Mouse (Mus musculus) hindbrain, embryonic 12.5 days (tissue): Measurements from ENCODE around the gene Agtpbp1. TPM values are rescaled to one million over a fixed set of nuclear protein-coding genes. Genes with fewer than 3 reads are reported as not detected.
A peak's percentile ranks its signal among the peaks of the same experiment; 100 is the strongest.

Experiments
- ATAC-seq: fragments of 200-750 bp; cut with Nextera tagmentation; 2 replicates; pipeline ENCODE4 v1.8.0; 2017; ENCODE audit warnings: moderate TSS enrichment; ENCODE audit not compliant: low FRiP score
- H3K27ac ChIP-seq: fragments of 300-500 bp; sonication (generic); 2 replicates; pipeline ENCODE4 v1.5.1; 2016; ENCODE audit warnings: mild to moderate bottlenecking
- H3K27me3 ChIP-seq: fragments of 300-500 bp; sonication (generic); 2 replicates; pipeline ENCODE4 v1.6.1; 2016; ENCODE audit warnings: mild to moderate bottlenecking
- H3K36me3 ChIP-seq: fragments of 300-500 bp; sonication (generic); 2 replicates; pipeline ENCODE4 v1.6.1; 2016; ENCODE audit warnings: mild to moderate bottlenecking
- H3K4me1 ChIP-seq: fragments of 300-500 bp; sonication (generic); 2 replicates; pipeline ENCODE4 v1.6.1; 2016
- H3K4me2 ChIP-seq: fragments of 300-500 bp; sonication (generic); replicated peaks from 2 replicates; pipeline ENCODE4 v1.6.1; 2016; ENCODE audit warnings: mild to moderate bottlenecking
- H3K4me3 ChIP-seq: fragments of 300-500 bp; sonication (generic); 2 replicates; pipeline ENCODE4 v1.5.1; 2016; ENCODE audit warnings: mild to moderate bottlenecking
- H3K9ac ChIP-seq: fragments of 300-500 bp; sonication (generic); 2 replicates; pipeline ENCODE4 v1.6.1; 2016; ENCODE audit warnings: mild to moderate bottlenecking, moderate library complexity
- H3K9me3 ChIP-seq: fragments of 300-500 bp; sonication (generic); replicated peaks from 2 replicates; pipeline ENCODE4 v1.6.1; 2016; ENCODE audit warnings: mild to moderate bottlenecking
- WGBS: fragments of 180-500 bp; shearing (Covaris S2); methylation state at CpG from one replicate; pipeline ENCODE4 v1.1.7; 2016; 5-methylcytosine and 5-hydroxymethylcytosine counted together
- polyA plus RNA-seq: library from polyadenylated mRNA; unstranded; fragments of >200 nt; fragmentation: Nextera tagmentation; extraction: Ambion mirVana; gene quantifications from 2 replicates; pipeline ENCODE4 v1.2.1, GENCODE M21; 2016

Gene Agtpbp1
- polyA plus RNA-seq: 34.2 and 40.8 TPM in 2 replicates

DNA sequence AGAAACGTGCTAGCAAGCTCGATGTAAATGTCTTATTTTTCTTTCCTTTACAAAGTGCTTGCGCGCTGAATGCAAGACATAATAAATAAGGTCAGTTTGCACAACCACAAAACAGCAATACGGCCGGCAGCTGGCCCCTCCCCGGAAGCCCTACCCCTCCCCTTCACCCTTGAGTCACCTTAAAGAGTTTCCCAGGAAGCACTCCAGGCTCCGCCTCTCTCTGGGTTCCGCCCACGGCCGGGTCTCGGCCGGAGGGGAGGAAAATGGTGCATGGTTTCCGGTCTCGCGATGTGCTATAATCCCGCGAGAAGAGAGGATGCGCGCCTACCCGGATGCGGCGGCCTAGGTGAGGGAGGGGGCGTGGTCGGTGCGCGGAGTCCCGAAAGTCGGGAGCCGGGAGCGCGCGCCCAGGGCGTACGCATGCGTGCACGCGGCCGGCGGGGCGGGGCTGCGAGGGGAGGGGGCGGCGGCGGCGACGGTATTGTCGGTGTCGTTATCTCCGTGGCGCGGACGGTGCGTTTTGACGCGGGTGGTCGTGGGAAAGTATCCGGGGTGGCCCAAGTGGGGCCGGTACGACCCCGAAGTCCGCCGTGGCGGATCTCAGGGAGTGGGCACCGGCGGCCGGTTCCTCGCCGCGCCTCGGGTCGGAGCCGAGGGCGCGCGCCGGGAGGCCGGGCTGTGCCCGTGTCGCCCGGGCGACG is at the start of gene Agtpbp1, which contains the start of gene Naa35:
Gene Agtpbp1, minus strand, starts transcription at position 281 of the 701 bp plus-strand sequence.
Gene Naa35, plus strand, starts transcription at position 313 of the 701 bp plus-strand sequence.
- Histone ChIP-seq H3K9me3 (no peaks in the 10 kb centered on the region), H3K27ac (peak within 1 kb of the TSS; percentile 85), H3K36me3 (peaks cover 19% of the 10 kb centered on the region), H3K4me3 (peak within 1 kb of the TSS; percentile 94), H3K9ac (peak within 1 kb of the TSS; percentile 91), H3K4me2 (peak within 1 kb of the TSS; percentile 73), H3K27me3 (no peaks in the 10 kb centered on the region), H3K4me1 (peaks cover 20% of the 10 kb centered on the region)
- under 1% methylated on average over 82 of the region's 83 CpGs for WGBS
- ATAC-seq: peak; percentile 97

DNA sequence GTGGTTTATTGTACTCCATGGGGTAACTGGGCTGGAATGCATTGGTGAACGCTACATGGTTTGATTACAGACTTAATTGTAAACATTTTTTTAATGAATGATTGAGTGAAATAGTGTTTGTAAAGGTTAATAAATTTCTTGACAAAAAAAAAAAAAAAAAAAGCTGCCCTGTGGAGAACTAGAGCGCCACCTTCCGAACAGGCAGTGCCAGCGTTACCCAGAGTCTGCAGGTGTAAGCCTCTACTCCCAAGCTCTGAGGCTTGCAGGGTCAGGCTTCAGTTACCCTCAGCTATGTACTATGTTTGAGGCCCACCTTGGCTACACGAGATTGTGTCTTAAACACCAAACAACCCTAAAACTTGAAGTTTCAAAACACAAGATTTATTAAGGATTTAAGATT is 49.6 kb upstream of the Agtpbp1 start:
- Histone ChIP-seq H3K4me3 (no peak overlapping the region), H3K9me3 (no peaks in the 10 kb centered on the region), H3K4me1 (no peaks in the 10 kb centered on the region), H3K27me3 (no peaks in the 10 kb centered on the region), H3K27ac (no peak overlapping the region), H3K9ac (no peak overlapping the region), H3K36me3 (peaks cover 95% of the 10 kb centered on the region), H3K4me2 (no peak overlapping the region)
- ATAC-seq: no peak
- WGBS: 82% methylated on average over 5 of the region's 5 CpGs

DNA sequence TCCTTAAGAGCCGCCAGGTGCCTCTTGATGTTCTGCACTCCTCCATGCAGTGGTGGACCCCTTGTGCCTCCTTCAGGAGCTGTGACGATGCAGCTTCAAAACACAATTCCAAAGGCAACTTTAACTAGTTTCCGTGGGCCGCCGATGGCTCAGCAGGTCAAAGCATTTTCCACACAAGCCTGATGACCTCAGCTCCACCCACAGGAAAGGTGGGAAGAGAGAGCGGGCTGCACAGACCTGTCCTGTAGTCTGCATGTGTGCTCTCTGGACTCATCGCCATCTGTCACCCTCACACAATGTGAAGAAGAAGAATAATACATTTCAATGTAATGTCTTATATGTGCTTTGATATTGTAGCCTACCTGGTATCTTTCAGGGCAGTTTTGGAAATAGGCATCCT is 41.7 kb upstream of the Agtpbp1 start:
- Histone ChIP-seq H3K4me3 (no peak overlapping the region), H3K36me3 (peaks cover 88% of the 10 kb centered on the region), H3K4me2 (no peak overlapping the region), H3K4me1 (no peaks in the 10 kb centered on the region), H3K9ac (no peak overlapping the region), H3K9me3 (no peaks in the 10 kb centered on the region), H3K27me3 (no peaks in the 10 kb centered on the region), H3K27ac (no peak overlapping the region)
- 97% methylated on average over 7 of the region's 7 CpGs for WGBS
- ATAC-seq: no peak

DNA sequence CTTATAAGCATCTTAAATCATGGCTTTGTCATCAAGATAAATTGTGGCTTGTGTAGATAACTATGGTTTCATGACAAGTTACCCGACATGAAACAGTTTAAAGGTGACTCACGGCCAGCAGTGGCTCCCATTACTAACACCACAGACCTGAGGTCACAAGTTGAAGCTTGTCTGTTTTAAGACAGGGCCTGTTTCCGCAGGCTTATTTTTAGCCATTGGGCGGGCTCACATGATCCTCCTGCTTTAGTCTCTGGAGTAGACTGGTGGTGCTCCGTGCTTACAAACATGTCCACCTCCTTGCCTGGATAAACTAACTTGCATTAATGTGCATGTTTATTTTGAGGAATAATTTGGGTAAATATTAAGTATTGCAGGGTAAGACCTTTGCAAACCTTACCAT is 39.9 kb upstream of the Agtpbp1 start:
- Histone ChIP-seq H3K36me3 (peaks cover 86% of the 10 kb centered on the region), H3K4me2 (no peak overlapping the region), H3K27ac (no peak overlapping the region), H3K9ac (no peak overlapping the region), H3K4me3 (no peak overlapping the region), H3K27me3 (no peaks in the 10 kb centered on the region), H3K4me1 (no peaks in the 10 kb centered on the region), H3K9me3 (no peaks in the 10 kb centered on the region)
- 93% methylated on average over 5 of the region's 5 CpGs for WGBS
- no peak for ATAC-seq

DNA sequence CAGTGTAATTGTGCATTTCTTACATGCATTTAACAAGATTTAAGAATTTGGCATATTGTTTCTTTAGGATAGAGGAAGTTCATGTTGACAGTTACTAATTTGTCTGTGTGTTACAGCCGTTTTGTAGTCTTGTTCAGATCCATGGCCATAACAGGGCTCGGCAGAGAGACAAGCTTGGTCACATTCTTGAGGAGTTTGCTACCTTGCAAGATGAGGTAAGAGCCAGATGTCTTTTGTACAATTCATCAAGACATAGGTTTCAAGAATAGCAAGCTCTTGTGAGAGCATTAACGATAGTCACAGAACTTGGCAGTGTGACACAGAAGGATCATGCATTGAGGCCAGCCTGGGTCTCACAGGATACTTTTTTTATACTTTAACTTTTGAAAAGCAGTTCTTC is 39.4 kb upstream of the Agtpbp1 start:
- no peak for ATAC-seq
- Histone ChIP-seq H3K4me1 (no peaks in the 10 kb centered on the region), H3K27ac (no peak overlapping the region), H3K9me3 (no peaks in the 10 kb centered on the region), H3K9ac (no peak overlapping the region), H3K4me2 (no peak overlapping the region), H3K27me3 (no peaks in the 10 kb centered on the region), H3K4me3 (no peak overlapping the region), H3K36me3 (peaks cover 84% of the 10 kb centered on the region)
- WGBS: 87% methylated on average over 3 of the region's 3 CpGs

DNA sequence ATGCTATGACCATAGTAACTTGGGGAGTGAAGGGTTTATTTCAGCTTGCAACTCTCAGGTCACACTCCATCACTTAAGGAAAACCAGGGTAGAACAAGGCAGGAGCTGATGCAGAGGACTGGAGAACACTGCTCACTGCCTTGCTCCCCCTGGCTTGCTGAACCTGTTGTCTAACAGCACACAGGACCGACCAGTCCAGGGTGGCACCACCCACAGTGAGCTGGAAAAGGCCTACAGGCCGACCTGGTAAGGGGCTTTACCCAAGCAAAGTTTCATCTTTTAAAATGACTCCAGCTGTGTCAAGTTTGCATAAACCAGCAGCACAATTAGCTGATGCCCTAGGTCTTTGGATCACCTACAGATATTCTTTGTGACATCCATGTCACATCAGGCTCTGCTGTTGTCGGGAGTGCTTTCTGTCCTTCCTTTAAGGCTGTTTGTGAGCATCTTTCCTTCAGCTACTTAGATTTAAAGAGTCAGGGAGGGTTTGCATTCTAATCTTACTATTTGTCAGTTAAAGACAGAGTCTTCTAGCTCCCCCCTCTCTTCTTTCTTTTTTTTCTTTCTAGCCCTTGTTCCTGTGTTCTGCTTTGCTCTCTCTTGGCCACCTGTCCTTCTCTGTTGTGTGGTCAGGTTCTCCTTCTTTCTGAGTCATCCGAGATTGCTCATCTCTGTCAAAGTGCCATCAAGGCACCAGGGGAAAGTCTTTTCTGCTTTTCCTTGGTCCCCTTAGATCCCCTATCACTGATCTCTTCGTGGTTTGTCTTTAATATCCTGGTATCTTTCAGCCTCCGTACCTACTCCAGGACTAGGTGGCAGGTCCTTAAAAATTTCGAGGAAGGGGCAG is 36.8 kb upstream of the Agtpbp1 start:
- H3K4me1 ChIP-seq: no peaks in the 10 kb centered on the region
- no peak overlapping the region for H3K27ac ChIP-seq
- no peaks in the 10 kb centered on the region for H3K27me3 ChIP-seq
- H3K9ac ChIP-seq: no peak overlapping the region
- no peak overlapping the region for H3K4me3 ChIP-seq
- no peak for ATAC-seq
- H3K9me3 ChIP-seq: no peaks in the 10 kb centered on the region
- peaks cover 84% of the 10 kb centered on the region for H3K36me3 ChIP-seq
- H3K4me2 ChIP-seq: no peak overlapping the region
- WGBS: 92% methylated on average over 7 of the region's 7 CpGs

DNA sequence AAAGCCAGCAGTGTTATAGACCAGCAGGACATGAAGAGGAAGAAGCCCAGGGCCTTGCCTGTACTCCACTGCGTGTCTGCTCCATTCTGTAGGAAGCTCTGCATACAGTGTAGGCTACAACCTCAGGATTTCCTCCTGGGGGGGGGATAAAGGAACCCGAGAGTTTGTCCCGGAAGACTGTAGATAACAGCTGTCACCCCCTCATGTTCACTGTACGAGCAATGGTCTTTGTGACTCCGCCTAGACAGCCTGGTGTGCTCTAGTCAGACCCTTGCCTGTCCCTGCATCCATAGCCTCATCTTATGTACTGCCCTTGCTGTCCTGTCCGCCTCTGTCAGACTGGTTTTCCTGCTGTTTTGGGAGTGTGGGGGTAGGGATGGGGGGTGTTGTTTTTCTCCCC is 33.4 kb upstream of the Agtpbp1 start:
- Histone ChIP-seq H3K4me2 (no peak overlapping the region), H3K36me3 (peaks cover 72% of the 10 kb centered on the region), H3K4me1 (no peaks in the 10 kb centered on the region), H3K9me3 (no peaks in the 10 kb centered on the region), H3K4me3 (no peak overlapping the region), H3K9ac (no peak overlapping the region), H3K27me3 (no peaks in the 10 kb centered on the region), H3K27ac (no peak overlapping the region)
- 88% methylated on average over 6 of the region's 6 CpGs for WGBS
- no peak for ATAC-seq

DNA sequence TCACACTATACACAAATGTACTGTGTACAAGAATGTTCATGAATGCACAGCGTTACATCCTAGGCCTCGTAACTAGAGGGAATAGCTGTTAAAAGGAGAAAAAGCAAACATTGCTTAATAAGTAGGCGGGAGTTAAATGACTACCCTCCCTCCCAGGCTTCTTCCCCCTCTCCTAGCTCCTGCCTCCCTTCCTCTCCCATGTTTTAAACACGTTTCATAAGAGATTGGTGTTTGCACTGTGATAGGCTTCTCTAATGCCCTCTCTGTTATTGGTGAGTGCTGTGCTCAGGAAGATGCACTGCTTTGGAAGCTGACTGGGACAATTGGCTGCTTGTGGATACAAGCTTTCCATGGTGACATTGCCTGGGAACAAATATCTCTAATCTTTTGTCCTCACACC is 30.5 kb upstream of the Agtpbp1 start:
- no peak for ATAC-seq
- WGBS: 90% methylated on average over 4 of the region's 4 CpGs
- Histone ChIP-seq H3K36me3 (peaks cover 66% of the 10 kb centered on the region), H3K9me3 (no peaks in the 10 kb centered on the region), H3K4me1 (no peaks in the 10 kb centered on the region), H3K9ac (no peak overlapping the region), H3K4me3 (no peak overlapping the region), H3K27me3 (no peaks in the 10 kb centered on the region), H3K4me2 (no peak overlapping the region), H3K27ac (no peak overlapping the region)

DNA sequence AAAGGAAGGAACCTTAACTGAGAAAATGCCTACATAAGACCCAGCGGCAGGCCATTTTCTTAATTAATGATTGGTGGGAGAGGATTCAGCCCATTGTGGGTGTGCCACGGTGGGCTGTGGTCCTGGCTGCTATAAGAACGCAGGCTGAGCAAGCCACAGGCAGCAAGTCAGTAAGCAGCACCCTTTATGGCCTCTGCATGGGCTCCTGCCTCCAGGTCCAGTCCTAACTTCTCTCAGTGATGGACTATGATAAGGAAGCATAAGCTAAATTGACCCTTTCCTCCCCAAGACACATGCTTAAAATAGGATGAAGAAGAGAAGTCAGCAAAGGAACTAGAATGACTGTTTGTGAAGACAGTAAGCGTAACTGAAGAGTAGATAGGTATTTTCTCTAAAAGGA is 30.1 kb upstream of the Agtpbp1 start:
- H3K27me3 ChIP-seq: no peaks in the 10 kb centered on the region
- H3K4me3 ChIP-seq: no peak overlapping the region
- no peak overlapping the region for H3K9ac ChIP-seq
- 90% methylated on average over 4 of the region's 4 CpGs for whole genome bisulfite sequencing
- peaks cover 69% of the 10 kb centered on the region for H3K36me3 ChIP-seq
- no peak overlapping the region for H3K27ac ChIP-seq
- H3K4me1 ChIP-seq: no peaks in the 10 kb centered on the region
- no peak for ATAC-seq
- no peaks in the 10 kb centered on the region for H3K9me3 ChIP-seq
- no peak overlapping the region for H3K4me2 ChIP-seq

DNA sequence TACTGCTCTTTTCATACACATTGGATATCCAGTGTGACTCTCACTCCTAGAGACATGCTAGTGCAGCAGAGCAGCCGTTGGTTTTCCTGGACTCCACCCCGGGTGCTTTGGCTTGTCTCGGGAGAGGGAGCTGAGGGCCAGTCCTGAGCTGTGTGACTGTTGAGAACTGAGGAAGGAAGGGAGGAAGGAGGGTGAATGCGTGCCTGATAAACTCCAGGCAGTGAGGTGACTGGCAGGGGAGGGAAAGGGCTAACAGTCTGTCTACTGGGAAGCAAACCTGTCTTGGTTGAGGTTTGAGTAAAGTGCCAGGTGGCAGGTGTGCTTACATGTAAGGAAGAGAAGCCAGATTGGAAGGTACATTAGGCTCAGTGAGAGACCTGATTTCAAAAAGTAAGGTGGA is 28.8 kb upstream of the Agtpbp1 start:
- no peaks in the 10 kb centered on the region for H3K27me3 ChIP-seq
- H3K9me3 ChIP-seq: no peaks in the 10 kb centered on the region
- no peak overlapping the region for H3K4me3 ChIP-seq
- no peaks in the 10 kb centered on the region for H3K4me1 ChIP-seq
- H3K36me3 ChIP-seq: peaks cover 70% of the 10 kb centered on the region
- H3K4me2 ChIP-seq: no peak overlapping the region
- H3K9ac ChIP-seq: no peak overlapping the region
- no peak overlapping the region for H3K27ac ChIP-seq
- no peak for ATAC-seq
- 81% methylated on average over 4 of the region's 4 CpGs for WGBS

DNA sequence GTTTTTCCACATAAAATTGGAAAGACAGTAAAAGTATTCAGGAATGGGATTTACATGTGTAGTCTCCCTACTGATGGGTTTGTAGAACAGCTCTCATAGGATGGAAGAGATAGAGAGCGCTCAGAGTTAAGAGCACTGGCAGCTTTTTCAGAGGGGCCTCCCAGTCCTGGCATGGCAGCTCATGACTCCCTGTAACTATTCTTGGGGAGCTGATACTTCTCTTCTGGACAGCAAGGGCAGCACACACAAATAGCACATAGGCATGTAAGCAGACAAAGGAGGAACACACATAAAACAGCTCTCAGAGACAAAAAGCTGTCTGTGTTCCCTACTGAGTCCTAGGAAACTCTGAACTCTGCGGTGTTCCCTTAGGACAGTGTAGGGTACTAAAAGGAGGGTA is 25.4 kb upstream of the Agtpbp1 start:
- no peaks in the 10 kb centered on the region for H3K4me1 ChIP-seq
- H3K9ac ChIP-seq: no peak overlapping the region
- H3K27ac ChIP-seq: no peak overlapping the region
- H3K27me3 ChIP-seq: no peaks in the 10 kb centered on the region
- ATAC-seq: no peak
- H3K4me2 ChIP-seq: no peak overlapping the region
- no peaks in the 10 kb centered on the region for H3K9me3 ChIP-seq
- WGBS: 96% methylated on average over 2 of the region's 2 CpGs
- no peak overlapping the region for H3K4me3 ChIP-seq
- peaks cover 79% of the 10 kb centered on the region for H3K36me3 ChIP-seq

DNA sequence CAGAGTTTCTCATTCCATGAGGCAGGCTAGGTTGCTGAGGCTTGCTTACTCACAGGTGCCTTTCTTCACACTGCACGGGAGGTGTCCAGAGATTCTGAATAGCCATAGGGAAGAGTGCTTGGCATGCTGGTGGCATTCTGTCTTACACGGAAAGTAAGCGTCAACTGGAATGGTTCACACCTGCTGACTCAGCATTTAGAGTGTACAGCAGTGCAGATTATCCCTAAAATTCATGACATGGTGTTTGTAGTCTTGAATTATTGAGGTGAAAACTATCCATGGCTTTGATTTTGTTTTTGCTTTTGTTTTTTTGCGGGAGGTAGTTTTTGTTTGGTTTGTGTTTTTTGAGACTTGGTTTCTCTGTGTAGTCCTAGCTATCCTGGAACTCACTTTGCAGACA is 24.9 kb upstream of the Agtpbp1 start:
- Histone ChIP-seq H3K36me3 (peaks cover 79% of the 10 kb centered on the region), H3K9me3 (no peaks in the 10 kb centered on the region), H3K4me3 (no peak overlapping the region), H3K27me3 (no peaks in the 10 kb centered on the region), H3K9ac (no peak overlapping the region), H3K27ac (no peak overlapping the region), H3K4me2 (no peak overlapping the region), H3K4me1 (no peaks in the 10 kb centered on the region)
- 93% methylated on average over 4 of the region's 4 CpGs for WGBS
- ATAC-seq: no peak
